In the genomic region with DNA sequence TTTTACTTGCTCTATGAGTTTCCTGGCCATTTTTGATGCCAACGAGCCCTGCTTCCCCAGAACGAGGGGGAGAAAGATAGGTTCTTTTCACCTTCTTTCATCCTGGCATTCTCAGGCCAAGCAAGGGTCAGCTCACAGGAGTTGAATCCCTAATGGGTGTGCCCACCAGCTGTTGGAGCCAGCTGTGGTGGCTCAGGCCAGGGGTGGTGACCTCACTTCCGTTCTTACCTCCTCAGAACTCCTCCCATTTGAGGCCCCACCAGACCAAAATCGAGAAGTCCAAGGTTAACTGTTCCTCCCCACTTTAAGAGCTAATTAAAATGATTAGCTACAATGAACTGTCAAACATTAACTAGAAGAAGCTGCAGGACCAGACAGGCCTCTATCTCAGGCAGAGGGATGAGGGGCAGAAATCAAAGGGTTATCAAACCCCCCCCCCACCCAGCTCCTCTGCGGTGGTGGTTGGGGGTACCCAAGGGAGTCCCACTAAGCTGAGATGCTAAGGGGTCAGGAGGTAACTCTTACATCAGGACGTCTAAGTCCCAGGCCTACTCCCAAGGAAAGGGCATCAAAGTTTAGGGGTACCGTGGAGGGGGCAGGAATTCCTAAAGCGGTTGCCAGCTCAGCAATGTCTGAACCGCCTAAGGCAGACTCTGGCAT, we compare ENCODE assay signal across 8 mouse cellular contexts. TPM values are rescaled to one million over a fixed set of nuclear protein-coding genes. Genes with fewer than 3 reads are reported as not detected.
DNase-seq lines count a peak whose midpoint lies in the region; ATAC-seq lines count a peak whose summit lies in the region.

No protein-coding gene starts in this region.

- H3K9ac ChIP-seq in heart, embryonic 11.5 days (ENCODE audit: low read depth, low read length): peak overlapping the region; percentile 79
- H3K9ac ChIP-seq in midbrain, embryonic 15.5 days: no peak overlapping the region

- peaks cover 13% of the 10 kb centered on the region for H3K4me1 ChIP-seq in heart, embryonic 11.5 days (ENCODE audit: control insufficient read depth, insufficient read depth, low read length)
- peaks cover 3% of the 10 kb centered on the region; the same call in 1 of the 2 replicates for H3K4me1 ChIP-seq in midbrain, embryonic 15.5 days

- no peak overlapping the region for H3K27ac ChIP-seq in heart, embryonic 11.5 days (ENCODE audit: low read depth, low read length)
- H3K27ac ChIP-seq in midbrain, embryonic 15.5 days: no peak overlapping the region

- peak overlapping the region; percentile 62 for H3K4me2 ChIP-seq in heart, embryonic 11.5 days
- peak overlapping the region; percentile 51 for H3K4me2 ChIP-seq in midbrain, embryonic 15.5 days

- 19% methylated on average over 9 of the region's 9 CpGs for whole genome bisulfite sequencing in heart, embryonic 11.5 days (ENCODE audit: insufficient replicate concordance)
- WGBS in midbrain, embryonic 15.5 days: 44% methylated on average over 9 of the region's 9 CpGs

- peak; percentile 22 for DNase-seq in urinary bladder, postnatal 14 days (ENCODE audit: low spot score)
- no peak for DNase-seq in urinary bladder, postnatal 25 days (ENCODE audit: low spot score)
- DNase-seq in kidney, postnatal 4 days: peak; percentile 31 to 53
- DNase-seq in frontal cortex, postnatal 14 days (ENCODE audit: low spot score in 2 of 2): no peak
- no peak for DNase-seq in layer of hippocampus, postnatal 14 days (ENCODE audit: low spot score in 2 of 2)
- no peak for DNase-seq in embryo, embryonic 10.5 days (ENCODE audit: low spot score)

- peaks cover 9% of the 10 kb centered on the region; the same call in 1 of the 2 replicates for H3K27me3 ChIP-seq in heart, embryonic 11.5 days (ENCODE audit: control insufficient read depth, insufficient read depth, low read length)
- H3K27me3 ChIP-seq in midbrain, embryonic 15.5 days (replicated peaks): peaks cover 12% of the 10 kb centered on the region

- H3K4me3 ChIP-seq in heart, embryonic 11.5 days (ENCODE audit: low read depth, low read length): peak overlapping the region; percentile 62
- peak overlapping the region; percentile 36; the same call in 1 of the 2 replicates for H3K4me3 ChIP-seq in midbrain, embryonic 15.5 days

- no peaks in the 10 kb centered on the region for H3K9me3 ChIP-seq in heart, embryonic 11.5 days (replicated peaks; ENCODE audit: control insufficient read depth, low read length)
- no peaks in the 10 kb centered on the region for H3K9me3 ChIP-seq in midbrain, embryonic 15.5 days

- no peak for ATAC-seq in heart, embryonic 11.5 days (replicated peaks; ENCODE audit: insufficient number of reproducible peaks, low FRiP score, low TSS enrichment)
- ATAC-seq in midbrain, embryonic 15.5 days (replicated peaks): no peak

- no peaks in the 10 kb centered on the region for H3K36me3 ChIP-seq in heart, embryonic 11.5 days (ENCODE audit: control insufficient read depth, insufficient read depth, low read length)
- no peaks in the 10 kb centered on the region for H3K36me3 ChIP-seq in midbrain, embryonic 15.5 days (replicated peaks)

RNA-seq across cellular contexts. Expression of gene Elf4, which starts 10.6 kb away (rescaled TPM):
- 14.3 and 17.3 TPM in 2 replicates for polyA plus RNA-seq in heart, embryonic 11.5 days (2014; fragmentation: Nextera tagmentation; extraction: Ambion mirVana)
- polyA plus RNA-seq in midbrain, embryonic 15.5 days (2015; fragmentation: Nextera tagmentation; extraction: Ambion mirVana): 0.50 and 0.80 TPM in 2 replicates
- 1 to 10 TPM in 1 of 2 experiments, under 1 TPM in 1; 0.98 to 1.2 TPM for total RNA-seq in layer of hippocampus, postnatal 14 days (2021)

Comparison
In these comparisons a context has a peak if more than half of its experiments do, and no peak if none do; other contexts are left out.
1. DNase-seq: peak in urinary bladder, postnatal 14 days (single experiment) and kidney, postnatal 4 days (2 of 2); none in urinary bladder, postnatal 25 days (single experiment), frontal cortex, postnatal 14 days (0 of 2), layer of hippocampus, postnatal 14 days (0 of 2) and embryo, embryonic 10.5 days (single experiment).